Mouse (Mus musculus) CH12.LX (cell line): ENCODE data around the gene Cxcr6.

Source experiments
- CHD1 ChIP-seq: IDR thresholded peaks from 2 replicates; pipeline ENCODE4 v1.6.1; 2012; ENCODE audit warnings: low read depth, low read length, improper control_type of control experiment, inconsistent platforms
- CTCF ChIP-seq, 2 experiments: IDR thresholded peaks in 1 of 2; conservative IDR thresholded peaks in 1 of 2; 2 replicates each; pipeline ENCODE4 v1.5.1; 2011 to 2012; ENCODE audit warnings: low read depth in 2 of 2, low read length in 2 of 2, improper control_type of control experiment in 1 of 2, inconsistent platforms in 1 of 2, mild to moderate bottlenecking in 1 of 2, moderate library complexity in 1 of 2
- ELF1 ChIP-seq: IDR thresholded peaks from 2 replicates; pipeline ENCODE4 v1.6.1; 2014; ENCODE audit warnings: low read depth, mild to moderate bottlenecking, inconsistent platforms, low read length, improper control_type of control experiment
- EP300 ChIP-seq: IDR thresholded peaks from 2 replicates; pipeline ENCODE4 v1.6.1; 2011; ENCODE audit warnings: low read length, improper control_type of control experiment
- GABPA ChIP-seq: IDR thresholded peaks from 2 replicates; pipeline ENCODE4 v1.6.1; 2012; ENCODE audit warnings: low read depth, low read length, improper control_type of control experiment, inconsistent platforms; ENCODE audit not compliant: insufficient replicate concordance
- NELFE ChIP-seq: IDR thresholded peaks from 2 replicates; pipeline ENCODE4 v1.6.1; 2011; ENCODE audit warnings: low read depth, low read length, improper control_type of control experiment
- POLR2A ChIP-seq: IDR thresholded peaks from 2 replicates; pipeline ENCODE4 v1.6.1; 2011; ENCODE audit warnings: low read depth, mild to moderate bottlenecking, improper control_type of control experiment, low read length
- SMC3 ChIP-seq: IDR thresholded peaks from 2 replicates; pipeline ENCODE4 v1.6.1; 2011; ENCODE audit warnings: low read depth, low read length, improper control_type of control experiment
- UBTF ChIP-seq: IDR thresholded peaks from 2 replicates; pipeline ENCODE4 v1.6.1; 2012; ENCODE audit warnings: low read depth, mild to moderate bottlenecking, inconsistent platforms, low read length, improper control_type of control experiment, moderate library complexity
- ZMIZ1 ChIP-seq: IDR thresholded peaks from 2 replicates; pipeline ENCODE4 v1.6.1; 2012; ENCODE audit warnings: low read depth, mild to moderate bottlenecking, inconsistent platforms, low read length, improper control_type of control experiment

DNA sequence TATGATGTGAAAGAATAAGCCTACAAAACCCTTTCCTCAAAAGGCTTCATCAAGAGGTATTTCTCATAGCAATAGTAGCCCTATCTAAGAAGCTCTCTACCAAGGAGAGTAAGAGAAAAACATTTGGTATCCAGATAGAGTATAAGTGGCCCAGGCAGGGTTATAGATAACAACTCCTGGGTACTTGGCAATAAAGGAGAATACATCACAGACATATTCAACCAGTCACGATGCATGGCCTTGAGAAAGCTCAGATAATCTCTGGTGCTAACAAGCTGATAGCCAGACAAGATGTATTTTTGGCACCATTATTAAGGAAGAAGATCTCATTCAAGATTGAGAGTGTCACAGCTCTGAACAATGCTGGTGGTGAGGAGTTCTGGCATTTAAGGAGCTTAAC, 40.2 kb downstream of the Cxcr6 start:
- TF ChIP-seq CTCF (conservative IDR thresholded peaks at IDR 0.05 in 1 of 2, IDR thresholded peaks at IDR 0.05 in 1 of 2; ENCODE audit: low read depth in 2 of 2, low read length in 2 of 2) (no peak), POLR2A (no peak), EP300 (no peak), NELFE (no peak), ELF1 (no peak), GABPA (no peak), ZMIZ1 (no peak), UBTF (no peak), CHD1 (no peak), SMC3 (no peak)
